Mouse (Mus musculus) neural tube, embryonic 13.5 days (tissue): ENCODE measurements around the gene Spg11. TPM values are rescaled to one million over a fixed set of nuclear protein-coding genes. Genes with fewer than 3 reads are reported as not detected.

Experiments used
- ATAC-seq: fragments of 200-750 bp; cut with Nextera tagmentation; 2 replicates; pipeline ENCODE4 v1.8.0; 2017; ENCODE audit warnings: low read depth, mild to moderate bottlenecking, moderate TSS enrichment, moderate library complexity
- H3K27ac ChIP-seq: fragments of 300-500 bp; sonication (generic); replicated peaks from 2 replicates; pipeline ENCODE4 v1.5.1; 2015; ENCODE audit warnings: moderate library complexity, mild to moderate bottlenecking, inconsistent platforms
- H3K27me3 ChIP-seq: fragments of 300-500 bp; sonication (generic); 2 replicates; pipeline ENCODE4 v1.6.1; 2015; ENCODE audit warnings: mild to moderate bottlenecking, inconsistent platforms
- H3K36me3 ChIP-seq: fragments of 300-500 bp; sonication (generic); 2 replicates; pipeline ENCODE4 v1.6.1; 2015; ENCODE audit warnings: mild to moderate bottlenecking, inconsistent platforms
- H3K4me1 ChIP-seq: fragments of 300-500 bp; sonication (generic); replicated peaks from 2 replicates; pipeline ENCODE4 v1.6.1; 2015; ENCODE audit warnings: inconsistent platforms
- H3K4me2 ChIP-seq: fragments of 300-500 bp; sonication (generic); 2 replicates; pipeline ENCODE4 v1.6.1; 2015; ENCODE audit warnings: inconsistent platforms, mild to moderate bottlenecking, moderate library complexity
- H3K4me3 ChIP-seq: fragments of 300-500 bp; sonication (generic); 2 replicates; pipeline ENCODE4 v1.5.1; 2015; ENCODE audit warnings: mild to moderate bottlenecking, inconsistent platforms
- H3K9ac ChIP-seq: fragments of 300-500 bp; sonication (generic); 2 replicates; pipeline ENCODE4 v1.6.1; 2015; ENCODE audit warnings: moderate library complexity, mild to moderate bottlenecking, inconsistent platforms
- H3K9me3 ChIP-seq: fragments of 300-500 bp; sonication (generic); 2 replicates; pipeline ENCODE4 v1.6.1; 2016; ENCODE audit warnings: inconsistent platforms
- WGBS: fragments of 180-500 bp; shearing (Covaris S2); methylation state at CpG from one replicate; pipeline ENCODE4 v1.1.7; 2015; 5-methylcytosine and 5-hydroxymethylcytosine counted together
- polyA plus RNA-seq: library from polyadenylated mRNA; unstranded; fragments of >200 nt; fragmentation: Nextera tagmentation; extraction: Ambion mirVana; gene quantifications from 2 replicates; pipeline ENCODE4 v1.2.1, GENCODE M21; 2015

Gene Spg11
- polyA plus RNA-seq, 1 experiment from 2014 or later, result 6.4 TPM

- no peaks in the 10 kb centered on the region for H3K36me3 ChIP-seq
- WGBS, result 91% methylated on average over 7 of the region's 7 CpGs
- H3K4me1 ChIP-seq, result no peaks in the 10 kb centered on the region; the same call in 1 of the 2 replicates
- ATAC-seq, result no peak
- no peak overlapping the region for H3K4me3 ChIP-seq
- no peaks in the 10 kb centered on the region for H3K9me3 ChIP-seq
- H3K27ac ChIP-seq, result no peak overlapping the region
- H3K9ac ChIP-seq, result no peak overlapping the region
- no peaks in the 10 kb centered on the region for H3K27me3 ChIP-seq
- no peak overlapping the region for H3K4me2 ChIP-seq
Observed at GRCm38 (mm10) chr2:122153681-122154365, 35.6 kb upstream of the Spg11 start.

GRCm38 (mm10) chr2:122152850-122153249 lies 34.7 kb upstream of the Spg11 start:
- no peak for ATAC-seq
- no peaks in the 10 kb centered on the region for H3K36me3 ChIP-seq
- H3K9me3 ChIP-seq, result no peaks in the 10 kb centered on the region
- H3K9ac ChIP-seq, result no peak overlapping the region
- no peaks in the 10 kb centered on the region for H3K27me3 ChIP-seq
- 82% methylated on average over 3 of the region's 3 CpGs for WGBS
- H3K4me3 ChIP-seq, result no peak overlapping the region
- no peak overlapping the region for H3K4me2 ChIP-seq
- no peak overlapping the region for H3K27ac ChIP-seq
- H3K4me1 ChIP-seq, result peaks cover 10% of the 10 kb centered on the region

GRCm38 (mm10) chr2:122151221-122151620 lies 33.0 kb upstream of the Spg11 start:
- H3K9ac ChIP-seq, result no peak overlapping the region
- H3K4me3 ChIP-seq, result no peak overlapping the region
- H3K36me3 ChIP-seq, result no peaks in the 10 kb centered on the region
- no peaks in the 10 kb centered on the region for H3K27me3 ChIP-seq
- no peak overlapping the region for H3K27ac ChIP-seq
- 95% methylated on average over 1 of the region's 1 CpGs for WGBS
- no peaks in the 10 kb centered on the region for H3K9me3 ChIP-seq
- H3K4me1 ChIP-seq, result peaks cover 15% of the 10 kb centered on the region
- ATAC-seq, result no peak
- H3K4me2 ChIP-seq, result no peak overlapping the region

GRCm38 (mm10) chr2:122149716-122150115 lies 31.5 kb upstream of the Spg11 start:
- H3K4me1 ChIP-seq, result peaks cover 15% of the 10 kb centered on the region
- no peak overlapping the region for H3K4me2 ChIP-seq
- H3K4me3 ChIP-seq, result no peak overlapping the region
- WGBS, result 80% methylated on average over 3 of the region's 3 CpGs
- H3K27ac ChIP-seq, result no peak overlapping the region
- no peak for ATAC-seq
- no peaks in the 10 kb centered on the region for H3K9me3 ChIP-seq
- H3K27me3 ChIP-seq, result no peaks in the 10 kb centered on the region
- no peaks in the 10 kb centered on the region for H3K36me3 ChIP-seq
- H3K9ac ChIP-seq, result no peak overlapping the region

- H3K4me1 ChIP-seq, result peaks cover 15% of the 10 kb centered on the region
- H3K9me3 ChIP-seq, result no peaks in the 10 kb centered on the region
- H3K4me3 ChIP-seq, result no peak overlapping the region
- no peak overlapping the region for H3K9ac ChIP-seq
- H3K27ac ChIP-seq, result no peak overlapping the region
- H3K36me3 ChIP-seq, result no peaks in the 10 kb centered on the region
- no peaks in the 10 kb centered on the region for H3K27me3 ChIP-seq
- ATAC-seq, result no peak
- H3K4me2 ChIP-seq, result no peak overlapping the region
- WGBS, result 90% methylated on average over 6 of the region's 6 CpGs
Observed at GRCm38 (mm10) chr2:122149316-122149715, 31.1 kb upstream of the Spg11 start.

GRCm38 (mm10) chr2:122148242-122148917 lies 30.2 kb upstream of the Spg11 start:
- WGBS, result 31% methylated on average over 18 of the region's 18 CpGs

GRCm38 (mm10) chr2:122147508-122148241 lies 29.5 kb upstream of the Spg11 start, which contains the start of gene B2m:
Gene B2m (plus strand): TSS chr2:122147686.
- H3K27ac ChIP-seq, result peak within 1 kb of the TSS; percentile 68
- peak; percentile 98 for ATAC-seq
- under 1% methylated on average over 40 of the region's 40 CpGs for WGBS
- peak within 1 kb of the TSS; percentile 87 for H3K4me2 ChIP-seq
- no peaks in the 10 kb centered on the region for H3K9me3 ChIP-seq
- H3K27me3 ChIP-seq, result no peaks in the 10 kb centered on the region
- H3K9ac ChIP-seq, result peak within 1 kb of the TSS; percentile 85
- H3K4me1 ChIP-seq, result peaks cover 15% of the 10 kb centered on the region
- H3K4me3 ChIP-seq, result peak within 1 kb of the TSS; percentile 68
- no peaks in the 10 kb centered on the region for H3K36me3 ChIP-seq

More at GRCm38 (mm10) chr2:122148242-122148917, 30.2 kb upstream of the Spg11 start:
- H3K36me3 ChIP-seq, result no peaks in the 10 kb centered on the region
- peaks cover 15% of the 10 kb centered on the region for H3K4me1 ChIP-seq
- H3K27me3 ChIP-seq, result no peaks in the 10 kb centered on the region
- ATAC-seq, result 0 out of 2 replicates have a peak, but pooled peaks have one; percentile 16
- peak overlapping the region; percentile 68 for H3K4me3 ChIP-seq
- no peaks in the 10 kb centered on the region for H3K9me3 ChIP-seq
- peak overlapping the region; percentile 87 for H3K4me2 ChIP-seq
- peak overlapping the region; percentile 85 for H3K9ac ChIP-seq
- H3K27ac ChIP-seq, result no peak overlapping the region; the same call in 1 of the 2 replicates

- Histone ChIP-seq H3K4me3 (no peak overlapping the region), H3K36me3 (no peaks in the 10 kb centered on the region), H3K27ac (no peak overlapping the region), H3K9me3 (no peaks in the 10 kb centered on the region), H3K27me3 (no peaks in the 10 kb centered on the region), H3K4me2 (peak overlapping the region; percentile 87; the same call in 1 of the 2 replicates), H3K4me1 (peaks cover 15% of the 10 kb centered on the region), H3K9ac (no peak overlapping the region)
- 73% methylated on average over 6 of the region's 6 CpGs for WGBS
- no peak for ATAC-seq
Observed at GRCm38 (mm10) chr2:122146687-122147086, 28.5 kb upstream of the Spg11 start.

GRCm38 (mm10) chr2:122145756-122146155 lies 27.6 kb upstream of the Spg11 start:
- Histone ChIP-seq H3K9me3 (no peaks in the 10 kb centered on the region), H3K4me1 (peaks cover 15% of the 10 kb centered on the region), H3K27ac (no peak overlapping the region), H3K36me3 (no peaks in the 10 kb centered on the region), H3K4me3 (no peak overlapping the region), H3K4me2 (no peak overlapping the region), H3K27me3 (no peaks in the 10 kb centered on the region), H3K9ac (no peak overlapping the region)
- no peak for ATAC-seq
- WGBS, result 73% methylated on average over 4 of the region's 4 CpGs

GRCm38 (mm10) chr2:122143111-122143510 lies 24.9 kb upstream of the Spg11 start:
- H3K4me3 ChIP-seq, result no peak overlapping the region
- no peaks in the 10 kb centered on the region for H3K27me3 ChIP-seq
- no peak overlapping the region for H3K9ac ChIP-seq
- H3K4me2 ChIP-seq, result no peak overlapping the region
- peaks cover 7% of the 10 kb centered on the region for H3K4me1 ChIP-seq
- WGBS, result 95% methylated on average over 3 of the region's 3 CpGs
- H3K9me3 ChIP-seq, result no peaks in the 10 kb centered on the region
- H3K36me3 ChIP-seq, result no peaks in the 10 kb centered on the region
- H3K27ac ChIP-seq, result no peak overlapping the region
- no peak for ATAC-seq

GRCm38 (mm10) chr2:122141332-122141967 lies 23.3 kb upstream of the Spg11 start:
- no peak overlapping the region for H3K4me2 ChIP-seq
- H3K9me3 ChIP-seq, result no peaks in the 10 kb centered on the region
- 75% methylated on average over 5 of the region's 5 CpGs for WGBS
- H3K4me1 ChIP-seq, result no peaks in the 10 kb centered on the region
- no peak overlapping the region for H3K27ac ChIP-seq
- H3K4me3 ChIP-seq, result no peak overlapping the region
- no peak overlapping the region for H3K9ac ChIP-seq
- no peaks in the 10 kb centered on the region for H3K36me3 ChIP-seq
- no peak for ATAC-seq
- H3K27me3 ChIP-seq, result no peaks in the 10 kb centered on the region

GRCm38 (mm10) chr2:122140815-122141214 lies 22.6 kb upstream of the Spg11 start:
- no peak overlapping the region for H3K27ac ChIP-seq
- no peak overlapping the region for H3K4me2 ChIP-seq
- H3K9me3 ChIP-seq, result no peaks in the 10 kb centered on the region
- H3K4me1 ChIP-seq, result no peaks in the 10 kb centered on the region
- WGBS, result 85% methylated on average over 2 of the region's 2 CpGs
- H3K36me3 ChIP-seq, result no peaks in the 10 kb centered on the region
- H3K4me3 ChIP-seq, result no peak overlapping the region
- no peak overlapping the region for H3K9ac ChIP-seq
- no peak for ATAC-seq
- no peaks in the 10 kb centered on the region for H3K27me3 ChIP-seq
